13 mouse cellular contexts compared by ENCODE assay signal in the genomic region with DNA sequence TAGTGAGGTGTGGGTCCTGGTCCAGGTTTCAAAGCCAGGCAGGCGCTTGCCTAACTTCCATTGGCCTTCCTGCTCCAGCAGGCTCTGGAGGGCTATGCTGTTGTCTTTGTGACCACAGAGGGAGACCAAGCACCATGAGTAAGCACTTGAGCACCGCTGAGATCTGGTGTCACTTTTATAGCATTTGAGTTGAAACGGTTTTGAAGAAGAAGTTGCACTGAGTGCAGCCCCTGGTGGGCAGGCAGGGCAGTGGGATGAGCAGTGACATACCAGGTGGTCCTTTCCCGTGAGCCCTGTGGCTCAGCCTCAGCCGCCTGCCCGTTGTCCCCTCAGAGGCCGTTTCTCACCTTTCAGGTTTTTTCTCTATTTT. TPM values are rescaled to one million over a fixed set of nuclear protein-coding genes. Genes with fewer than 3 reads are reported as not detected.
DNase-seq lines count a peak whose midpoint lies in the region; ATAC-seq and TF ChIP-seq lines count a peak whose summit lies in the region.
"Had no signal": no experiment of that assay in that cellular context is flagged by ENCODE, and none has a peak within 500 bp of the region (broad histone marks: within the 10 kb centered on the region; RNA-seq: fewer than 3 reads in every experiment).

No protein-coding gene starts in this region.

- ATAC-seq in G1E (ENCODE audit: extremely low read depth, insufficient number of reproducible peaks, low FRiP score, poor library complexity, severe bottlenecking) = peak; percentile 71
- ATAC-seq in neutrophil, adult 5-6 weeks (ENCODE audit: extremely low read depth, insufficient number of reproducible peaks, low FRiP score, poor library complexity, severe bottlenecking) = peak; percentile 37; the same call in 1 of the 2 replicates
- ATAC-seq in cerebellum, adult (ENCODE audit: insufficient number of reproducible peaks, low FRiP score, low TSS enrichment) = no peak
- no peak for ATAC-seq in heart, embryonic 11.5 days (replicated peaks; ENCODE audit: insufficient number of reproducible peaks, low FRiP score, low TSS enrichment)
- ATAC-seq: midbrain, embryonic 15.5 days had no signal

- peak; percentile 13 for DNase-seq in A20 (ENCODE audit: low read depth, low spot score)
- DNase-seq in G1E (ENCODE audit: low spot score) = peak; percentile 40
- peak; percentile 24 for DNase-seq in liver
- DNase-seq in cerebellum, postnatal 25 days = no peak

- TF ChIP-seq CTCF in G1E (IDR thresholded peaks at IDR 0.05; ENCODE audit: low read depth, low read length) = peak; percentile 35

- H3K4me1 ChIP-seq in G1E (ENCODE audit: insufficient read depth, low read depth, low read length) = peaks cover 36% of the 10 kb centered on the region
- H3K4me1 ChIP-seq in heart, embryonic 11.5 days (ENCODE audit: control insufficient read depth, insufficient read depth, low read length) = no peaks in the 10 kb centered on the region
- H3K4me1 ChIP-seq: forebrain, embryonic 12.5 days; heart, embryonic 10.5 days; hindbrain, embryonic 15.5 days; limb, embryonic 12.5 days; midbrain, embryonic 15.5 days; stomach, embryonic 15.5 days had no signal

- no peak overlapping the region for H3K9ac ChIP-seq in heart, embryonic 11.5 days (ENCODE audit: low read depth, low read length)
- H3K9ac ChIP-seq: forebrain, embryonic 12.5 days; hindbrain, embryonic 15.5 days; limb, embryonic 12.5 days; midbrain, embryonic 15.5 days; stomach, embryonic 15.5 days had no signal

- H3K27me3 ChIP-seq in G1E (ENCODE audit: insufficient read depth, low read length) = no peaks in the 10 kb centered on the region
- H3K27me3 ChIP-seq in heart, embryonic 11.5 days (ENCODE audit: control insufficient read depth, insufficient read depth, low read length) = no peaks in the 10 kb centered on the region
- H3K27me3 ChIP-seq: forebrain, embryonic 12.5 days; hindbrain, embryonic 15.5 days; limb, embryonic 12.5 days; midbrain, embryonic 15.5 days; stomach, embryonic 15.5 days had no signal

- H3K4me3 ChIP-seq in G1E (ENCODE audit: low read depth, low read length) = peak overlapping the region; percentile 5; the same call in 1 of the 2 replicates
- H3K4me3 ChIP-seq in heart, embryonic 11.5 days (ENCODE audit: low read depth, low read length) = no peak overlapping the region
- H3K4me3 ChIP-seq: forebrain, embryonic 12.5 days; heart, embryonic 10.5 days; hindbrain, embryonic 15.5 days; limb, embryonic 12.5 days; midbrain, embryonic 15.5 days; stomach, embryonic 15.5 days had no signal

- H3K9me3 ChIP-seq in G1E (replicated peaks) = no peaks in the 10 kb centered on the region
- H3K9me3 ChIP-seq in heart, embryonic 11.5 days (replicated peaks; ENCODE audit: control insufficient read depth, low read length) = no peaks in the 10 kb centered on the region
- H3K9me3 ChIP-seq: forebrain, embryonic 12.5 days; heart, embryonic 10.5 days; hindbrain, embryonic 15.5 days; limb, embryonic 12.5 days; midbrain, embryonic 15.5 days; stomach, embryonic 15.5 days had no signal

- H3K27ac ChIP-seq in heart, embryonic 11.5 days (ENCODE audit: low read depth, low read length) = no peak overlapping the region
- H3K27ac ChIP-seq: forebrain, embryonic 12.5 days; heart, embryonic 10.5 days; hindbrain, embryonic 15.5 days; limb, embryonic 12.5 days; midbrain, embryonic 15.5 days; stomach, embryonic 15.5 days had no signal

- no peak overlapping the region for H3K4me2 ChIP-seq in heart, embryonic 11.5 days
- H3K4me2 ChIP-seq: forebrain, embryonic 12.5 days; hindbrain, embryonic 15.5 days; limb, embryonic 12.5 days; midbrain, embryonic 15.5 days; stomach, embryonic 15.5 days had no signal

- 75% methylated on average over 7 of the region's 7 CpGs for WGBS in heart, embryonic 11.5 days (ENCODE audit: insufficient replicate concordance)

- peaks cover 59% of the 10 kb centered on the region for H3K36me3 ChIP-seq in G1E (replicated peaks)
- H3K36me3 ChIP-seq in heart, embryonic 11.5 days (ENCODE audit: control insufficient read depth, insufficient read depth, low read length) = peaks cover 2% of the 10 kb centered on the region; the same call in 1 of the 2 replicates
- H3K36me3 ChIP-seq: stomach, embryonic 15.5 days had no signal

RNA-seq across cellular contexts. Expression of a gene that starts 41.1 kb away (rescaled TPM):
- 0.63 TPM in 1 of 2 replicates, not detected in the other for total RNA-seq in G1E (2014; fragmentation: Nextera tagmentation)
- total RNA-seq in G1E (2017) = 0.05 and 0.06 TPM in 2 replicates
- polyA plus RNA-seq in G1E (2012) = 0.03 and 0.04 TPM in 2 replicates
- not detected in 2 replicates for total RNA-seq in neutrophil, adult 5-6 weeks (2017)
- polyA plus RNA-seq in heart, embryonic 11.5 days (2014; fragmentation: Nextera tagmentation; extraction: Ambion mirVana) = 0.19 TPM in 1 of 2 replicates, not detected in the other

Comparison
In these comparisons a context has a peak if more than half of its experiments do, and no peak if none do; other contexts are left out.
1. DNase-seq: peak in A20 (single experiment), G1E (single experiment) and liver (single experiment); none in cerebellum, postnatal 25 days (0 of 2).
2. ATAC-seq: peak in G1E (single experiment) and neutrophil, adult 5-6 weeks (single experiment); none in cerebellum, adult (single experiment) and heart, embryonic 11.5 days (single experiment).